Mouse (Mus musculus) bone marrow macrophage, adult 2 months (primary cell): ENCODE data around the gene B3gnt6. TPM values are rescaled to one million over a fixed set of nuclear protein-coding genes. Genes with fewer than 3 reads are reported as not detected.
A peak's percentile ranks its signal among the peaks of the same experiment; 100 is the strongest.
"Not testable (repeated sequence)": the region's sequence is repeated elsewhere in the genome, so short reads cannot be mapped to it uniquely, and the experiment has no call there.

ENCODE experiments used
- H3K27ac ChIP-seq: 2 replicates; pipeline ENCODE4 v1.5.1; 2012; ENCODE audit warnings: low read depth, low read length; ENCODE audit not compliant: insufficient read depth
- H3K4me1 ChIP-seq: 2 replicates; pipeline ENCODE4 v1.6.1; 2012; ENCODE audit warnings: low read length; ENCODE audit not compliant: control insufficient read depth, insufficient read depth
- H3K4me3 ChIP-seq: 2 replicates; pipeline ENCODE4 v1.5.1; 2012; ENCODE audit warnings: mild to moderate bottlenecking, low read length, moderate library complexity; ENCODE audit not compliant: insufficient read depth
- CTCF ChIP-seq: IDR thresholded peaks from 2 replicates; pipeline ENCODE4 v1.5.1; 2012; ENCODE audit warnings: low read depth, mild to moderate bottlenecking, low read length, moderate library complexity
- POLR2A ChIP-seq: IDR thresholded peaks from 2 replicates; pipeline ENCODE4 v1.6.1; 2012; ENCODE audit warnings: mild to moderate bottlenecking, low read depth, low read length, borderline replicate concordance
- polyA plus RNA-seq: library from polyadenylated mRNA; stranded (reverse); fragments of >200 nt; gene quantifications from 2 replicates; pipeline ENCODE4 v1.2.4, GENCODE M21; 2012; ENCODE audit not compliant: missing spikeins, insufficient read depth, insufficient read length

Gene B3gnt6
- polyA plus RNA-seq, 1 experiment, result 0.31 TPM

DNA sequence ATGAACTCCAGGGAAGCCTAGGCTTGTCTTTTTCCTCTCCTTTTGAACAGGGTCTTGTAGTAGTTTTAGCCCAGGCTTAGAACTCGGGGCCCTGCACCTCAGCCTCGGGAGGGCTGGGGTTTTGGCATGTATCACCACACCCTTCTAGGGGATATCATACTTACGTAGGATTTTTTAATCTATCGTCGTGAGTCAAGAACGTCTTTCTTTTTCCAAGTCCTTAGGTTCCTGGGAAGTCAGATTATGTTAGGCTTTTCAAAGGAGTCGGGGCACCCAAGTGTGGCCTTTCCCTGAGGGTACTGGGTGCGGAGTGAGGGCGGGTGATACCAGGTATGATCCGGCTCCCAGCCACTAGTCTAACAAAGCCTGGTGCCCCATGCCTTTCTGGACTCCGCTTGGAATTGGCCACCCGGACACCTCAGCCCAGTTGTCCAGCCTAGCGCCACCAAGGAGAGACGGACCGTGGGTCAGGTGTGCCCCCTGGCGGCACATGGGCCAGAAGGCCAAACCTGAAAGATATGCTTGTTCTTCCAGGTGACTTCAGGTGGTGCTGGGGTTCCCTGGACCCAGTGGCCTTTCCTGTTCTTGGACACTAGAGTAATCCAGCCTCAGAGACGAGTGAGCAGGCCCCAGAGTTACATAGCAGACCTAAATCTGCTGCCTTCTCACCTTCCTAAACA lies 7.6 kb downstream of the B3gnt6 start:
- Histone ChIP-seq H3K4me3 (no peak overlapping the region), H3K27ac (no peak overlapping the region), H3K4me1 (peaks cover 7% of the 10 kb centered on the region)
- TF ChIP-seq POLR2A (no peak), CTCF (no peak)

DNA sequence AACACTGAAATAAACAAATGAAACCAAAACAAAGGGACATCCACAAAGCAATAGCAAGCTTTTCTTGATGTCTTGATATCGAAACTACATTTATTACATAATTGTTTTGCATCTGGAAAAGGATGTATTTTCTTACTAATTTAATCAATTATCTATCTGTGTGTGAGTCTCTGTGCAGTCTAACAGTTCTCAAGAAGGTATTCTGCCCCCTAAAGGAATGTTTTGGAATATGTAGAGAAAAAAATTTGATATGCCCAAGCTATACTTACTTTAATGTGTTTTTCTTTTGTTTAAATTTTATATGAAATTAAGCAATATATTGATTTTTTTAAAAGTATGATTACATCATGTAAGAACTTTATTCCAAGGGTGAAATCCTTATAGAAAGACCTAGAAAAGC lies 8.7 kb downstream of the B3gnt6 start:
- no peak overlapping the region for H3K4me3 ChIP-seq
- H3K4me1 ChIP-seq, result peaks cover 10% of the 10 kb centered on the region
- TF ChIP-seq POLR2A (no peak), CTCF (no peak)
- H3K27ac ChIP-seq, result no peak overlapping the region

DNA sequence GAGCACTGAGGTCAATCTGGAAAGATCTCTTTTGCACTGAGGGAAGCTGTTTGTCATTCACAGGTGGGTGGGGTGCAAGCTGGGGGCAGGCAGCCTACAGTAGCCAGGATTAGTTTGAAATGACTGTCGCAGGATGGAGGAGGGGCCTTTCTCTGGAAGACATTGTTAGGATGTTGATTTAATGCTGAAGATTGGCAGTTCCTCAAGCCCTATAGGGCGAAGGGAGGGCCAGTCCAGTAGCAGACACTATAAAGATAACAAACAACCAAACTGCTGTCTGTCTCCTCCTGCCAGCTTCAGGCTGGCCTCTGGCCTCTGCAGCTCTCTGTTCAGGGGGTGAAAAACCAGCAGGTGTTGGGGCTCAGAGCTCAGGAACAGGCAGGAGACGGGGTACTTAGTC lies 9.5 kb downstream of the B3gnt6 start:
- peaks cover 14% of the 10 kb centered on the region for H3K4me1 ChIP-seq
- TF ChIP-seq POLR2A (no peak), CTCF (no peak)
- no peak overlapping the region for H3K27ac ChIP-seq
- H3K4me3 ChIP-seq, result no peak overlapping the region

DNA sequence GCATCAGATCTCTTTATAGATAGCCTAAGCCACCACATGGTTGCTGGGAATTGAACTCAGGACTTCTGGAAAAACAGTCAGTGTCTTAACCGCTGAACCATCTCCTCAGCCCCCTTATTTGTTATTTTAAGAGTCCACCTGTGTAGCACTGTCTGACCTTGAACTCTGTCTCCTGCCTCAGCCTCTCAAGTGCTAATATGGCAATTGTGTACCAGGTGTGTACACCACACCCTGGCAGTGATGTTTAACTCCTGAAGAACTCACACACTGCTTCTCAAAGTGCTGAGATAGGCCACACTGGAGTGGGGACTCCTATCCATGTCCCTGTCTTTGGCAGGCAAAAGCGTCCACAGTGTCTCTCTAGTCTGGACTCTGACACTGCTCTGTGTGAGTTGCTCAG lies 10.6 kb downstream of the B3gnt6 start:
- H3K27ac ChIP-seq, result no peak overlapping the region
- H3K4me3 ChIP-seq, result no peak overlapping the region
- TF ChIP-seq CTCF, result no peak
- TF ChIP-seq POLR2A, result no peak
- peaks cover 15% of the 10 kb centered on the region for H3K4me1 ChIP-seq

DNA sequence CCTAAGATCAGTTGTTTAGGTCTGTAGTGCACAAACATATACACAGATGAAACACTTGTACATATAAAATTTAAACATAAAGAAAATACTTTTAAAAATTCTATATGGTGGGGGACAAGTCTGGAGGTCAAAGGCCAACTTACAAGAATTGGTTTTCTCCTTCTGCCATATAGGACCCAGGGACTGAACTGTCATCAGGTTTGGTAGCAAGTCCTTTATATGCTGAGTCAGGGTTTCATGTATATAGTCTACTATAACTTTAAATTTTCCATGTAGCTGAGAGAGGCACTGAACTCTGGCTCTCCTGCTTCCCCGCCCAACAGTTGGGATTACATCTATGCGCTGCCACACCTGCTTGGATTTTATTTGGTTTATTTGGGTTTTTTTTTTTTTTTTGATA lies 11.0 kb downstream of the B3gnt6 start:
- TF ChIP-seq CTCF (no peak), POLR2A (no peak)
- no peak overlapping the region for H3K27ac ChIP-seq
- no peak overlapping the region for H3K4me3 ChIP-seq
- peaks cover 17% of the 10 kb centered on the region for H3K4me1 ChIP-seq

DNA sequence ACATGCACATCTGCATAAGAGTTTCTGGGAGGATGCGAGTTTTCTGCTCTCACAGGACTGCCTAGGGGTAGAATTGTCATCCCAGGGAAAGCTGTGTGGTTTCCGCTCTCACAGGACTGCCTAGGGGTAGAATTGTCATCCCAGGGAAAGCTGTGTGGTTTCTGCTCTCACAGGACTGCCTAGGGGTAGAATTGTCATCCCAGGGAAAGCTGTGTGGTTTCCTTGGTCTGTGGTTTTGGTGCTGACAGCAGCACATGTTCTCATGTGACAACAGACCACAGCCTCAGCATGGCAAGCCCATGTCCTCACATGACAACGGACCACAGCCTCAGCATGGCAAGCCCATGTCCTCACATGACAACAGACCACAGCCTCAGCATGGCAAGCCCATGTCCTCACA lies 11.9 kb downstream of the B3gnt6 start:
- H3K4me3 ChIP-seq, result not testable (repeated sequence)
- Histone ChIP-seq H3K27ac (0 out of 2 replicates have a peak overlapping the region, but pooled peaks have one; percentile 14), H3K4me1 (peaks cover 17% of the 10 kb centered on the region)

DNA sequence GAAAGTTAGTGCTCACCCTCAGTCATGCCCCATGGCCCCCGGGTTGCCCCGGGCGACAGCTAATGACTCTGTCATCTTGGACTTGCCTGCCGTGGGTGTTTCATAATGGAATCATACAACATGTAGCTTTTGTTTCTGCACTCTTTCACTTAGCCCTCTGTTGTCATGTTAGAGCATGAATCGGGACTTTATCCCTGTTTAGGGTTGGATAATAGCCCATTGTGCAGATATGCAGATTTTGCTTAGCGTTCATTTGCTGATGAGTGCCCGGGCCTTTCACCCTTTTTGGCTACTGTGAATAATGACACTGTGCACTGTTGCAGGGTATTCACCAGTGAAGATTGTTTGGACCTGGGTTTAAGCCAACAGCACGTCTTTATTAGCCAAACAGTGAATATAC lies 12.6 kb downstream of the B3gnt6 start:
- no peak overlapping the region for H3K27ac ChIP-seq
- no peak for TF ChIP-seq POLR2A
- TF ChIP-seq CTCF, result no peak
- no peak overlapping the region for H3K4me3 ChIP-seq
- peaks cover 17% of the 10 kb centered on the region for H3K4me1 ChIP-seq

DNA sequence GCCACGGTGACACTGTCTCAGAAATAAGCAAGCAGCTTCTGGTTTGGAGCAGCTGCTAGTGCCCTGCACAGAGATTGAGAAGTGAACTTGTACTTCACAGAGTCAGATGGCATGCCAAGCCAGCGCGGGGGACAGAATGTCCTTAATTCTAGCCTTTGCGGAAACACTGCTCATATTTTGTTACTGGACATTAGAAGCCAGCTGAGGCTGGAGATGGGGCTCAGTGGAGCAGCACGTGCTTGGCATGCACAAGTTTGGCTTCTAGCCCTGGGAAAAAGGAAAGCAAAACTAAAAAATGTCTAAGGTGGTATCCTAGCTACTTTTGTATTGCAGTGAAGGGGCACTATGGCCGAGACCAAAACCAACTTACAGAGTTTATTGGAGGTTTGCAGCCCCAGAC lies 14.0 kb downstream of the B3gnt6 start:
- Histone ChIP-seq H3K4me1 (peaks cover 20% of the 10 kb centered on the region), H3K27ac (no peak overlapping the region), H3K4me3 (no peak overlapping the region)
- TF ChIP-seq CTCF (no peak), POLR2A (no peak)

DNA sequence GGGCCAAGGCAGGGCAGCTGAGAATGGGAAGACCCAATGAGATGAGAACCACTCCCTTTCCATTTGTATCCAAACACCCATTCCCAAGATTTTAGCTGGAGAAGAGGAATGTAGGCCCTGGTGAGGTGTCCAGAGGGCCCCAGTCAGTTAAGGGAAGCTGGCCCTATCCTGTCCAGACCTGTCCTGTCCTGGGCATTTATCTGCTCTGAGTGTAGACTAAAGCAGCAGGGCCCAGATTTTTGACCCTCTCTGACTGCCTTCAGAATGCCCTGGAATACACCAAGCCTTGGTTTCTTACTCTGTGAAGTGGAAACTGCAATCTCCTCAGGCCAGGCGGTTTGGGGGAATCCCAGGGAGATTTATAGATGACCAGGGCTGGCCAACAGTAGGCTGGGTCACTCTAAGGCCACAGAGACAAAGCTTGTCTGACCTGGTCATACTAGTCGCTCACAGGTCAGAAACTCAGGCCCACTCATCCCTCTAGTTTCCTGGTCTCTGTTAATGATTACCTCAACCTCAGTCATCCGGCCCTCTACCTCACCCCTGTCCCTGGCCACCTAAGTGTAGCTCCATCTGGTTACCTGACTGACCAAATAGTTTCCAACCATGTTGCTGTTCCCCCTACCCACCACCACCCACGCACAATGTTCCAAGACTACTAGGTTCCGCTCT lies 20.6 kb downstream of the B3gnt6 start:
- Histone ChIP-seq H3K4me1 (peaks cover 15% of the 10 kb centered on the region), H3K4me3 (peak overlapping the region; percentile 84), H3K27ac (peak overlapping the region; percentile 11; the same call in 1 of the 2 replicates)
- TF ChIP-seq CTCF (no peak), POLR2A (no peak)

DNA sequence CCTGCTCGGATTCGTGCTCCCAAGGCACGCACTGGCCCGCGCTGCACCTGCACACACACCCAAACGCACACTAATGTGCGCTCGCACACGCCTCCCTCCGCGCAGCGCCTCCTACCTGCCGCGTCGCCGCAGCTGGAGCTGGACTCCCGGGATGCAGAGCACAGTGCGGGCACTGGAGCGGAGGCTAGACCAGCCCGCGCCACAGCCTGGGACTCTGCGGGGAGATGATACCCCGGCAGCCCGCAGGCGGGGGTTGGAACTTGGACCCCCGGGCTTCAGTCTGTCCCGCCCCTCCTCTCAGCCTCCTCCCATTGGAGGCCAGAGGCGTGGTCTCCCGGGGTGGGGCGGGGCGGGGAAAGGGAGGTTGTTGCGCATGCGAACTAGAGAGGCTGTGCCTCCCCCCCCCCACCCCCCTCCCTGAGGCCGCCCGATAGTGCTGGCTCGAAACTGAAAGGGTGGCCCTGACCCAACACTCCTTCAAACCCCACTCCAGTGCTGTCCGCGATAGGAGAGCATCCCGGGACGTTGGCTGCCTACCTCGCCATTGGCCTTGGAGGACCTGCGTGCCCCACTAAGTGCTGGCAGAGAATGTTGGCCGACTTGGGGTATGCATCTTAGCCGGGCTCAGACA lies 21.2 kb downstream of the B3gnt6 start, which contains the start of gene Capn5:
Gene Capn5 (minus strand): TSS at position 346 of the 631 bp plus-strand sequence.
- peak within 1 kb of the TSS; percentile 11; the same call in 1 of the 2 replicates for H3K27ac ChIP-seq
- H3K4me3 ChIP-seq, result peak within 1 kb of the TSS; percentile 84
- H3K4me1 ChIP-seq, result peaks cover 13% of the 10 kb centered on the region
- TF ChIP-seq CTCF (peak; percentile 16; the same call in 1 of the 2 replicates), POLR2A (no peak)
